8 mouse cellular contexts compared by ENCODE assay signal in the genomic region with DNA sequence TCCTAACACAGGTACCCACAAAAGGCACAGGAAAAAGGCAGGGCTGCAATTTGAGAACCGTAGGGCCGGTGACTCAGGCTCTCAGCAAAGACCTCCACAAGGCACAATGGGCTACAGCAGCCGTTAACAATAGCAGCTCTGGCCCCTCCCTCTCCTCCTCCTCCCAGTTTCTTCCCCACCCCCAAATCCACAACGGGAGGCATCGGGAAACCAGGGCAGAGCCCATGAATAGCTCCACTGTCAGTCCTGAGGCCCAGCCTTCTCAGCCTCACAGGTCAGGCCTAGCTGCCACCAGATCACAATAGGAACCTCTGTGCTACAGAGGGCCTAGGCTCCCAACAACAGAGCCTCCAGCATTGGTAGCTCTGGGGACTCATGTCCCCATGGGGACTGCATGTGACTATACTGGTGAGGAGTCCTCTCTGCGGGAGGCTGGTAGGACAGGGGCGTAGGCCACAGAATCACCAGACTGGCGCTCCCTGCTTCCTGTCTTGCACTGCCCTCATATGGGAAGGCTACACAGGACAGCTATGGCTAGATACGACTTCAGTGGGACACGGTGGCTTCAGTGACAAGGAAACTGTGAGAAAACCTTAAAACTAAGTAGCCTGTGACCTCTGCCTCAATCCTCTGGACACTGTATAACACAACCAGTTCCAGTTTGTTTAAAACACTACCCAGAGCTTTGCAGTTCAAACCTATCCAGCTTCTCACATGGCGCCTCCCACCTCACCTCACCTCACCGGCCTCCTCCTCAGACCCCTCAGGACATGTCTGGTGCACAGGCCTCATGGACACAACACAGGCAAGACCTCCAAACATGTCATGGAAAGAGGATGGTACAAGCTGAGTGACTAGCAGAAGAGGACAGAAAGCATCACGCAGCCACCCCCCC. TPM values are rescaled to one million over a fixed set of nuclear protein-coding genes. Genes with fewer than 3 reads are reported as not detected.
DNase-seq lines count a peak whose midpoint lies in the region; ATAC-seq and TF ChIP-seq lines count a peak whose summit lies in the region.

No protein-coding gene starts in this region.

- peak; percentile 58 to 74 for DNase-seq in right cerebral cortex, postnatal 10 days (ENCODE audit: low spot score in 2 of 2)
- no peak for DNase-seq in right cerebral cortex, postnatal 4 days
- DNase-seq in heart, adult 8-10 months (ENCODE audit: low spot score): peak; percentile 55
- peak; percentile 59 for DNase-seq in naive thymus-derived CD4-positive, alpha-beta T cell, adult 2 months (ENCODE audit: low read depth)
- DNase-seq in ovary, postnatal 14 days (ENCODE audit: low spot score): no peak

- 0 out of 2 replicates have a peak overlapping the region, but pooled peaks have one; percentile 5 for H3K4me2 ChIP-seq in kidney, embryonic 14.5 days (replicated peaks; ENCODE audit: low read depth, low read length)
- H3K4me2 ChIP-seq in liver, embryonic 15.5 days: peak overlapping the region; percentile 33

- no peaks in the 10 kb centered on the region for H3K9me3 ChIP-seq in kidney, embryonic 14.5 days (ENCODE audit: control insufficient read depth, low read length)
- H3K9me3 ChIP-seq in liver, embryonic 15.5 days (replicated peaks): no peaks in the 10 kb centered on the region

- no peaks in the 10 kb centered on the region for H3K36me3 ChIP-seq in kidney, embryonic 14.5 days (ENCODE audit: control insufficient read depth, insufficient read depth, low read length)
- no peaks in the 10 kb centered on the region for H3K36me3 ChIP-seq in liver, embryonic 15.5 days (replicated peaks)

- peak; percentile 27; the same call in 1 of the 2 replicates for TF ChIP-seq POLR2A in cortical plate, adult 2 months (IDR thresholded peaks at IDR 0.05; ENCODE audit: extremely low read depth, insufficient read depth, low read length)

- no peak overlapping the region for H3K4me3 ChIP-seq in cortical plate, adult 2 months (ENCODE audit: insufficient read depth, low read length)
- H3K4me3 ChIP-seq in kidney, embryonic 14.5 days (ENCODE audit: low read length): no peak overlapping the region
- no peak overlapping the region for H3K4me3 ChIP-seq in liver, embryonic 15.5 days (replicated peaks)

- peaks cover 32% of the 10 kb centered on the region for H3K4me1 ChIP-seq in cortical plate, adult 2 months (ENCODE audit: control insufficient read depth, insufficient read depth, low read length)
- H3K4me1 ChIP-seq in kidney, embryonic 14.5 days (ENCODE audit: control insufficient read depth, insufficient read depth, low read length): peaks cover 63% of the 10 kb centered on the region
- peaks cover 87% of the 10 kb centered on the region for H3K4me1 ChIP-seq in liver, embryonic 15.5 days (replicated peaks)

- TF ChIP-seq CTCF in cortical plate, adult 2 months (IDR thresholded peaks at IDR 0.05; ENCODE audit: extremely low read depth, insufficient read depth, low read length): peak; percentile 16; the same call in 1 of the 2 replicates

- H3K27ac ChIP-seq in cortical plate, adult 2 months (ENCODE audit: insufficient read depth, low read length): peak overlapping the region; percentile 92
- H3K27ac ChIP-seq in kidney, embryonic 14.5 days (ENCODE audit: low read depth, low read length): peak overlapping the region; percentile 79; the same call in 1 of the 2 replicates
- peak overlapping the region; percentile 70 for H3K27ac ChIP-seq in liver, embryonic 15.5 days (replicated peaks)

- H3K27me3 ChIP-seq in kidney, embryonic 14.5 days (ENCODE audit: control insufficient read depth, insufficient read depth, low read length): no peaks in the 10 kb centered on the region
- H3K27me3 ChIP-seq in liver, embryonic 15.5 days: no peaks in the 10 kb centered on the region

- H3K9ac ChIP-seq in kidney, embryonic 14.5 days (ENCODE audit: low read depth, low read length): peak overlapping the region; percentile 44; the same call in 1 of the 2 replicates
- H3K9ac ChIP-seq in liver, embryonic 15.5 days: peak overlapping the region; percentile 43; the same call in 1 of the 2 replicates

- ATAC-seq in kidney, embryonic 14.5 days (ENCODE audit: low FRiP score, low TSS enrichment): peak; percentile 78
- peak; percentile 67 for ATAC-seq in liver, embryonic 15.5 days (ENCODE audit: insufficient read depth)

- 28% methylated on average over 13 of the region's 13 CpGs for WGBS in kidney, embryonic 14.5 days
- WGBS in liver, embryonic 15.5 days (ENCODE audit: insufficient replicate concordance): 26% methylated on average over 13 of the region's 13 CpGs

RNA-seq across cellular contexts. Expression of a gene that starts 10.1 kb away (rescaled TPM):
- polyA plus RNA-seq in cortical plate, adult 2 months (2012; rRNA removed): 60.9 and 61.0 TPM in 2 replicates
- total RNA-seq in heart, adult 8-10 months (2022): 10 to 100 TPM in 2 of 4 experiments, 1 to 10 TPM in 2; 9.8 to 18.6 (median 10.8) TPM
- 67.4 and 118 TPM in 2 replicates for polyA plus RNA-seq in kidney, embryonic 14.5 days (2014; fragmentation: Nextera tagmentation; extraction: Ambion mirVana)
- 28.8 and 34.6 TPM in 2 replicates for polyA plus RNA-seq in liver, embryonic 15.5 days (2015; fragmentation: Nextera tagmentation; extraction: Ambion mirVana)

RNA-seq across cellular contexts. Expression of a gene that starts 57.1 kb away (rescaled TPM):
- 123 and 125 TPM in 2 replicates for polyA plus RNA-seq in cortical plate, adult 2 months (2012; rRNA removed)
- total RNA-seq in heart, adult 8-10 months (2022): 10 to 100 TPM; 24.7 to 39.2 (median 28.2) TPM
- polyA plus RNA-seq in kidney, embryonic 14.5 days (2014; fragmentation: Nextera tagmentation; extraction: Ambion mirVana): 108 and 112 TPM in 2 replicates
- 69.5 and 77.2 TPM in 2 replicates for polyA plus RNA-seq in liver, embryonic 15.5 days (2015; fragmentation: Nextera tagmentation; extraction: Ambion mirVana)

Comparison
In these comparisons a context has a peak if more than half of its experiments do, and no peak if none do; other contexts are left out.
1. DNase-seq: peak in right cerebral cortex, postnatal 10 days (2 of 2), heart, adult 8-10 months (single experiment) and naive thymus-derived CD4-positive, alpha-beta T cell, adult 2 months (single experiment); none in right cerebral cortex, postnatal 4 days (single experiment) and ovary, postnatal 14 days (single experiment).
2. Peak in every context shown above with its lines, with median percentiles within 50 percentile points of each other: H3K27ac ChIP-seq.